Mouse (Mus musculus) MEL (cell line): ENCODE results near the gene Dirc2.

ENCODE experiments used
- CHD1 ChIP-seq: IDR thresholded peaks from 2 replicates; pipeline ENCODE4 v1.6.1; 2012; ENCODE audit warnings: low read depth, mild to moderate bottlenecking, inconsistent platforms, low read length, improper control_type of control experiment
- CTCF ChIP-seq, 3 experiments: IDR thresholded peaks in 2 of 3; conservative IDR thresholded peaks in 1 of 3; 2 replicates each; pipeline ENCODE4 v1.5.1; 2011 to 2012; ENCODE audit warnings: low read length in 3 of 3, low read depth in 2 of 3, mild to moderate bottlenecking in 2 of 3, improper control_type of control experiment in 1 of 3, inconsistent platforms in 1 of 3, mixed read lengths in 1 of 3, moderate library complexity in 1 of 3; ENCODE audit not compliant: control insufficient read depth in 1 of 3, insufficient read depth in 1 of 3, poor library complexity in 1 of 3, severe bottlenecking in 1 of 3
- ELF1 ChIP-seq: IDR thresholded peaks from 2 replicates; pipeline ENCODE4 v1.6.1; 2014; ENCODE audit warnings: low read depth, mild to moderate bottlenecking, inconsistent platforms, low read length, improper control_type of control experiment, moderate library complexity
- KAT2A ChIP-seq: conservative IDR thresholded peaks from 2 replicates; pipeline ENCODE4 v1.6.1; 2012; ENCODE audit warnings: low read depth, low read length, improper control_type of control experiment, inconsistent platforms
- MAZ ChIP-seq: IDR thresholded peaks from 2 replicates; pipeline ENCODE4 v1.6.1; 2012; ENCODE audit warnings: low read depth, mild to moderate bottlenecking, inconsistent platforms, low read length, improper control_type of control experiment
- NELFE ChIP-seq: IDR thresholded peaks from 2 replicates; pipeline ENCODE4 v1.6.1; 2011; ENCODE audit warnings: low read depth, low read length, improper control_type of control experiment
- POLR2A ChIP-seq, 2 experiments: IDR thresholded peaks; 2 replicates each; pipeline ENCODE4 v1.6.1; 2011 to 2012; ENCODE audit warnings: low read length in 2 of 2, mild to moderate bottlenecking in 2 of 2, control low read depth in 1 of 2, improper control_type of control experiment in 1 of 2, low read depth in 1 of 2, moderate library complexity in 1 of 2; ENCODE audit not compliant: control insufficient read depth in 1 of 2, insufficient read depth in 1 of 2, poor library complexity in 1 of 2
- POLR2AphosphoS2 ChIP-seq: IDR thresholded peaks from 2 replicates; pipeline ENCODE4 v1.6.1; 2011; ENCODE audit warnings: low read length, improper control_type of control experiment
- RAD21 ChIP-seq: IDR thresholded peaks from 2 replicates; pipeline ENCODE4 v1.6.1; 2011; ENCODE audit warnings: mild to moderate bottlenecking, low read depth, low read length, improper control_type of control experiment
- RCOR1 ChIP-seq: IDR thresholded peaks from 2 replicates; pipeline ENCODE4 v1.6.1; 2012; ENCODE audit warnings: low read depth, mild to moderate bottlenecking, inconsistent platforms, low read length, improper control_type of control experiment
- TAL1 ChIP-seq: IDR thresholded peaks from 2 replicates; pipeline ENCODE4 v1.6.1; 2012; ENCODE audit warnings: mild to moderate bottlenecking, inconsistent platforms, low read length, moderate library complexity, mixed read lengths
- TBP ChIP-seq: IDR thresholded peaks from 2 replicates; pipeline ENCODE4 v1.8.0; 2011; ENCODE audit warnings: low read depth, low read length, improper control_type of control experiment
- USF1 ChIP-seq: IDR thresholded peaks from 2 replicates; pipeline ENCODE4 v1.6.1; 2014; ENCODE audit warnings: low read depth, mild to moderate bottlenecking, inconsistent platforms, low read length, improper control_type of control experiment, moderate library complexity

DNA sequence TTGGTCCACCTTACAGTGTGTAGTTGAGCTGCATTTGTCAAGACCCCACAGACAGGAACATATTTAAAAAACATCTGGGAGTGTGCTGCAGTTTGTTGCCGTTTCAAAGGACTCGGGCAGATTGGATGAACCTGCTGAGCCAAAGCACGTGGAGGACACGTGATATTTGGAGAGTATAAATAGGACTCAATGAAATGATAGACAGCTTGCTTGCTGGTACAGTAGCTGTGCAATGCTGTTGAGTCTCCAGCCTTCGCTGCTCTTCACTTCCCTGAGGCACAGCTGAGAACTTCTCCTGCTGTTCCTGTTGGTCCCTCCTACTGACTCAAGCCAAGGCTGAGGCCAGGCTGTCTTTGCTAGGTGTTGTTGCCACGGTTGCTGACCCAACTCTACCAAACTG, 28.2 kb downstream of the Dirc2 start:
- TF ChIP-seq POLR2A (IDR thresholded peaks at IDR 0.05; ENCODE audit: control insufficient read depth in 1 of 2, insufficient read depth in 1 of 2, low read depth in 1 of 2, low read length in 2 of 2, poor library complexity in 1 of 2) (no peak), RCOR1 (no peak), CTCF (IDR thresholded peaks at IDR 0.05 in 2 of 3, conservative IDR thresholded peaks at IDR 0.05 in 1 of 3; ENCODE audit: control insufficient read depth in 1 of 3, insufficient read depth in 1 of 3, low read depth in 2 of 3, low read length in 3 of 3, poor library complexity in 1 of 3, severe bottlenecking in 1 of 3) (no peak), RAD21 (no peak), USF1 (no peak), TBP (no peak), ELF1 (no peak), KAT2A (no peak), MAZ (no peak), TAL1 (no peak), CHD1 (no peak), NELFE (no peak), POLR2AphosphoS2 (no peak)
